Mouse (Mus musculus): Measurements from ENCODE around the gene Cisd3.
A peak's percentile ranks its signal among the peaks of the same experiment; 100 is the strongest.
"Not testable (repeated sequence)": the region's sequence is repeated elsewhere in the genome, so short reads cannot be mapped to it uniquely, and the experiment has no call there.

Cisd3 gene

DNA sequence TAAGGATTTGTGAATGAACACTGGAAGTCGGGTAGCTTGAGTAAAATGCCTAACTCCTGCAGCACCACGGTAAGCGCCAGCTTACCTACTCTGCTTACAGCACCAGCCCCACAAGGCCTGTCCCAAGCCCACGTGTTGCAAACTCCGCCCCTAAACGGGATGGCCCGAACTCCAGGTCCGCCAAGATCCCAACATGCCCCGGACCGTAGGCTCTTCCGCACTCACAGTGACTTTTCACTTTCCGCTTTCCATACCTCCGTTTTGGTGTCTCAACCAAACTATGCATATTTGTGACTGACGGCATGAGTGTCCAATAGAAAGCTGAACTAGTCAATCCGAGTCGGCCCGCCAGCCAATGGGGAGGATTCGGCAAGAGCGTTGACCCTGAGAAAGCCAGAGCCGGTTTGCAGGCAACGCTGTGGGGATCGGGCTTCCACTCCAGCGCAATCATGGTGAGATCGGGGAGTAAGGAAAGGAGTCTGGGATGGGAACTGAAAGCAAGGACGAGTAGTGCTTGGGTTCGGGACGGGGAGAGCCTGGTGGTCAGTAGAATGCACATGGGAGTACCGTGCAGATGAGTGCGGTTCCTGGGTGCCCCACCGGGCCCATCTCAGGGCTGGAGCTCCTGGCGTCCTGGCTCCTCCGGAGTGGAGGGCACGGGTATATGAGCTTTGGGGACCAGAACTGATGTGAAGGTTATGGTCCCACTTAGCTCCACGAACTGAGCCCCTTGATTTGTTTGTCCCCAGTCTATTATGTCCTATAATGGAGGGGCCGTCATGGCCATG, 17.6 kb downstream of the Cisd3 start, which contains the start of gene Psmb3:
TSS of gene Psmb3 (plus strand) at position 361 of the 788 bp plus-strand sequence.
- DNase-seq (ENCODE audit: extremely low read depth, insufficient read length, low spot score): peak; percentile 99

DNA sequence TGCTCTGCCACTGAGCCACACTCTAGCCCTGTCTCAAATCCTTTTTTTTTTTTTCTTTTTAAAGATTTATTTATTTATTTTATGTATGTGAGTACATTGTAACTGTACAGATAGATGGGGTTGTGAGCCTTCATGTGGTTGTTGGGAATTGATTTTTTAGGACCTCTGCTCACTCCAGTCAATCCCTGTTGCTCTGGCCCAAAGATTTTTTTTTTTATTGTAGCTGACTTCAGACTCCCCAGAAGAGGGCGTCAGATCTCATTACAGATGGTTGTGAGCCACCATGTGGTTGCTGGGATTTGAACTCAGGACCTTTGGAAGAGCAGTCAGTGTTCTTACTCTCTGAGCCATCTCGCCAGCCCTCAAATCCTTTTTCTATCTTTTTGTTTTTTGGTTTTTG, 24.4 kb downstream of the Cisd3 start:
- DNase-seq (ENCODE audit: extremely low read depth, insufficient read length, low spot score): not testable (repeated sequence)

DNA sequence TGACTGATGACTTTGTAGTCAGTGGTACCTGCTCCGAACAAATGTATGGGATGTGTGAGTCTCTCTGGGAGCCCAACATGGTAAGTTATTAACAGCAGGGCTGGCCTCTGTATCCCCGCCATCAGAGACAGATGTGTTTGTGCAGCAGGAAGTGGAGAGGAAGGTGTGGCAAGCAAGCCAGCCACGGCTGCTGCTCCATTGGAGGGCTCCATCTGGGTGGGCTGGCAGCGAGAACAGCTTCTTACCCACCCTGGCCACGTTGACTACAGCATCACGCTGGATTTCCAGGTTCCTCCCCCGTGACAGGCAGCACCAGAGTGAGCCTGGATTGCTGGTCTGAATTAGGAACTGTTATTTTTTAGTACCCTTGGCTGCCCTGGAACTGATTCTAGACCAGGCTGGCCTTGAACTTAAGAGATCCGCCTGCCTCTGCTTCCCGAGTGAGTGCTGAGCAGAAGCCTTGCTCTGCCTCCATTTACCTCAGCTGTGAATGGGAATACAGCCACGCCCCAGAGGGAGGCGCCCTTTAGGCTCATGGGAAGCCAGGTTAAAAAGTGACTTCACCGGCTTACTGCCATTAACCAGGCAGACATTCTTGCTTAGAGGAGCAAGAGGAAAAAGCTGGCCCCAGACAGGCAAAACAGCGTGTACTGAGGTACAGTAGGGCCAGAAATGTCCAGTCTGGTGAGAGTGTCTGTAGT, 25.7 kb downstream of the Cisd3 start:
- no peak for DNase-seq (ENCODE audit: extremely low read depth, insufficient read length, low spot score)

DNA sequence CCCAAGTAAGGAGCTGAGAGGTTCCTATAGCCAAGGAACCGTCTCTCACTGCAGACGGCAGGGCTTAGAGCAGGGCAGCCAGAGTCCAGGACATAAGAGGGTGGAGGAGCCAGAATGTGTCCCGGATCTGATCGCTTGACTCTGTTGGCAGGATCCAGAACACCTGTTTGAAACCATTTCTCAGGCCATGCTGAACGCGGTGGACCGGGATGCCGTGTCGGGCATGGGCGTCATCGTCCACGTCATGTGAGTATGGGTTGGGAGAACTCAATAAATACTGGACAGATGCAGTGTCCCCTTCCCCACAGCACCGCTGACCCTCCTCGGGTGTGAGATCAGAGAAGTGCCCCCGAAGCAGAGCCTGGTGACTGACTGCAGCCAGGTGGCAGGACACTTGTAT, 26.7 kb downstream of the Cisd3 start:
- no peak for DNase-seq (ENCODE audit: extremely low read depth, insufficient read length, low spot score)

DNA sequence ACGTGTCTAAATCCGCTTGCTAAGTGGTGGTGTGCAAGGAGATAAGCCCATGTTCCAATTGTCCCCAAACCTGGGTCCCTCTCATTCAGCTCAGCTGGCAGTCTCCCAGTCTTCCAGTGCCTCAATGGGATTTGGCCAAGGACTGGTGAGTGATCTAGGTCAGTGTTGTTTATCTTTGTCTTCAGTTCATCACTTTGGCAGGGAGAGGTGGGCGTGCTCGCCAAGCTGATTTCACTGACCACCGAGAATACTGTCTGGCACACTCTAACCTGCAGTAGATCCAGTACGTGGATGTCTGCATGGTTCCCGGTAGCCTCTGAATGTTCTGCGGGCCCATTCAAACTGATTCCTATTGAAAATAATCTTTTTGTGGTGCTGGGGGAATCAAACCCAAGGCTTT, 28.3 kb downstream of the Cisd3 start:
- DNase-seq (ENCODE audit: extremely low read depth, insufficient read length, low spot score): no peak

DNA sequence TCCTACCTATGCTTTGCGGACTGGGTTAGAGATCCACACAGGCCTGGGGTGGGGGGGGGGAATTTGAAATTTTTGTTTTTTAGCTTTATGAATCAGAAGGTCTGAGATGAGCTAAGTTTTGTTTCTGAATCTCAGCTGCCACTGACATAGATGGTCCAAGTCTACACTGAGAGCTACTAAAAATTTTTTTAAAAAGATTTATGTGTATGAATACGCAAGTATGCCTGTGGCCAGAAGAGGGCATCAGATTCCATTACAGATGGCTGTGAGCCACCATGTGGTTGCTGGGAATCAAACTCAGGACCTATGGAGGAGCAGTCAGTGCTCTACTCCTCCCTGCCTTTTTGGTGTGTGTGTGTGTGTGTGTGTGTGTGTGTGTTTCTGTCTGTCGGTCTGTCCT, 28.7 kb downstream of the Cisd3 start:
- no peak for DNase-seq (ENCODE audit: extremely low read depth, insufficient read length, low spot score)

DNA sequence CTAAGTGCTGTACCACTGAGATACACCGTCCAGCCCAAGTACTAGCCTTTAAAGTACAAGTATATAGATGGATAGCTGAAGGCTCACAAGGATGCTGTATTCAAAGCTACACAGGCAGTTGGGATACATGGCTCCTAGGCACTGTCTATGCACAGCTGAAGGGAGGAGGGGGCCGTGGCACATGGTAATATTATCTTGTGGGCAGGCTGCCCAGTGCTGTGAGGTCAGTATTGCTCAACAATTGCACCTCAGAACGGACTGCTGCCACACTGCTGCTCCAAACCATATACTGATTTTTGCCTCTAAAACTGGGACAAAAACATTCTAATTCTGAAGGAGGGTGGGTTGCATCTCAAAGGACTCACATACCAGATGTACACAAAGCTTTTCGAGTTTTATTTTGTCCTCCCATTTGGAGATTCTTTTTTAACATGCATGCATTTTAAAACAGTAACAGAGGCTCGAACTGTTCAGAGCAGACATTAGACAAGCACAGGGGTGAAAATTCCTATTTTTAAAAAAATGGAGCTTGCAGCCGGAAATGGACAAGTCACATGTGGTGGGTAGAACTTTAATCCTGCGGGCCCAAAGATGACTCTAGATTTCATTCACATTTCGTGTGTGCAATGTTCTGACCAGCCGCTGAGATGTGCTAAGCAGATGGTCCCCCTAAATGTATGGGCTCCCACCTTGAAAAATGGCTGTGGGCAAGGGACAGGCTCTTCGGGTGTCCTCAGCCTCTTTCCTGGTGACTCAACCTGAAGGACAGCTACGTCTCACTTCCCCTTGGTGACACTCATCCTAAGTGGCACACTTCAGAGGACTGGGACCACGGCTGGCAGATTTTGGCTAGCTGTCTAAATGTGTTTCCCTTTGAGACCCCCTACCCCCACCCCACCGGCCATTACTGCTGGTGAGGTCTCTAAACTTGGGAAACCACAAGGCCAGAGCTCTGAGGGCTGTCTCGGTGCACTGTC, 29.4 kb downstream of the Cisd3 start:
- DNase-seq (ENCODE audit: extremely low read depth, insufficient read length, low spot score): no peak

DNA sequence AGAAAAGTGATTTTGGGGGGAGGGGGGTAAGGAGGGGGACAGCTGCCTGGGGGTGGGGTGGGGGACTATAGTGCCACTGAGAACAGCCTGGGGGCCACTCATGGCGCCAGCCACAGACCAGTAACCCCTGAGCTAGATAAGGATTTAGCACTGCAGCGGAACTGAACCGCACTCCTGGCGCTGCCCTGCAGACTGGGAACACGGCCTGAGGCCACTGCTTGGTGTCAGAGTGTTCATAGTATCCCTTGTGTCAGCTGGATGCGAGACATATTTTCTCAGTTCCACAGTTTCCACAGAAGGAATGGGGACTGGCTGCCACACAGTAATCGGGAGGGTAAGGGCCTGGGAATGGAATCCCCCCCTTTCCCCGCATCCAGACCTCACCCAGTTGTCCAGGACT, 30.4 kb downstream of the Cisd3 start:
- DNase-seq (ENCODE audit: extremely low read depth, insufficient read length, low spot score): no peak

DNA sequence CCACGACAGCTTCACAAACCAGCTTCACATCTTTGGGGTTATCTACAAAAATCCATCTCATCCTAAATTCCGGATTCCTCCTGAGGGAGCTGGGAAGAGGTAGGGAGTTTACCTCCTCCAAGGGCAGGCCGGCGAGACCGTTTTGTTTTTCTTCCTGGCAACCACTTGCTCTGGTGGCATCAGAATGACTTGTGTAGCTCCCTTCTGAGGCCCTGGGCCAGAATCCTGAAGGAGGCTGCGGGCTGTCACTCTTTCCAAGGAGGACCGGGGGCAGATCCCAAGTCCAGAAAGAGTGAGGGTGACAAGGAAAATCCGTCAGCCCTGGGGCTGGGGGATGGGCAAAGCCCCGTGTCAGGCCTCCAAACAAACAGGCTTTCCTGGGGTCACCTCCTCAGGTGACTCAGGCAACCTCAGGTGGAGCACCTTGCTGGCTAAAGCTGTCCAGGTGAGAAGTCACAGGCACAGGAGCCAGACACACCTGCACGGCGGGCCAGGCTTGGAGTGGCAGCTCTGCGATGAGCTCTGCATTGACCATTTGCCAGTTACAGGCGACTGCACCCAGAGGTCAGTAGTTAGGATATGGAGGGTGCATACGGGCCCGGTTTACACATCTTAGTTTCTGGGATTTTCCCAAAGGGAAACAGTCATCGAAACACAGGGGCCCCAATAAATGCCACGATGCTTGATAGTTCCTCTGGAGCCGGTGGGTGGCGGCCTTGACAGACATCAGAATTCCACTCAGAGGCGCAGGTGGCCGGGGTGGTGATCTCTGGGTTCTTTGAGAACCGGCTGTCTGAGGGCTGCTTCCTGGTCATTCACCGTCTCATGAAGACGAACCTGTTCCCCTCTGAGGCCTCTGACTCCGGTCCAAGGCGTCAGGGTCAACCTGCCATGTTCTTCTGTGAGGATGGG, 32.0 kb downstream of the Cisd3 start:
- DNase-seq (ENCODE audit: extremely low read depth, insufficient read length, low spot score): no peak

DNA sequence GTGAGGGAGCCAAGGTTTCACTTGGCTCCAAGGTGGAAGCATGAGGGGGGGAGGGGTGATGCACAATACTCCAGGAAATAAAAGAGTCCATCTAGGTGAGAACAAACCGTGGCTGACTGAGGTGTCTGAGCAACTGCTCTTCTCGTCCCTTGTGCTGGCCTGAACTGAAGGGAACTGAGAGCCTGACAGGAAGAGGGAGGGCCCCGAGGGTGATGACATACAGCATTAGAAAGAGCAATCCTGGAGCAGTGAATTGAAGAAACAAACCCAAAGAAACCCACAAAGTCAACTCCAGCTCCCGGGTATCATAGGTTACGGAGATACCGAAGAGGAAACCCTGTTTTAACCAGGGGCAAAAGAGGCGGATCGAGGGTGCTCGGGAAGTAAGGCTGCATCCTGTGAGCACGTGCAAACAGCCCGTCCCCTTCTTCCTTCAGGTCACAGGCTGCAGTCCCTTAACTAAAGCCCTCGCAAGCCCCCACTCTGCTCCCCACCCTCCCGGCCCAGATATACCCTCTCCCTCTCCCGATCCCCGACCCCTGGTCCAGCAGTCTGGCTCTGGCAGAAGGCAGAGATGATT, 32.7 kb downstream of the Cisd3 start:
- no peak for DNase-seq (ENCODE audit: extremely low read depth, insufficient read length, low spot score)

DNA sequence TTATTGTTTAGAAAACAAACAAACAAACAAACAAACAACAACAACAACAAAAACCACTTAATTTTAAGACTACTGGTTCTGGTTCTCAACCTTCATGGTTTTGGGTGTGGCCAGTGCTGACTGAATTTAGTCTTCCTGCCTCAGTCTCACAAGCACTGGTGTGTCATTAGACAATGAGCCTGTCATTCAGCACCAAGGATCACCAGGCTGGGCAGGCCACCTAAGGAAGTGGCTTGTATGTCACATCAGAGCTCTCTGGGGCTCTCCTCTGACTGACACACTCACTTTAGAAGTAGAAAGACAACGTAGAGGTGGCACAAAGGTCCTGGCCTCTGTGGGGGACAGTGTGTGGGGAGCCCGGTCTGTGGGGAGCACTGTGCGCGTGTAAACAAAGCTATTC, 33.4 kb downstream of the Cisd3 start:
- DNase-seq (ENCODE audit: extremely low read depth, insufficient read length, low spot score): no peak

DNA sequence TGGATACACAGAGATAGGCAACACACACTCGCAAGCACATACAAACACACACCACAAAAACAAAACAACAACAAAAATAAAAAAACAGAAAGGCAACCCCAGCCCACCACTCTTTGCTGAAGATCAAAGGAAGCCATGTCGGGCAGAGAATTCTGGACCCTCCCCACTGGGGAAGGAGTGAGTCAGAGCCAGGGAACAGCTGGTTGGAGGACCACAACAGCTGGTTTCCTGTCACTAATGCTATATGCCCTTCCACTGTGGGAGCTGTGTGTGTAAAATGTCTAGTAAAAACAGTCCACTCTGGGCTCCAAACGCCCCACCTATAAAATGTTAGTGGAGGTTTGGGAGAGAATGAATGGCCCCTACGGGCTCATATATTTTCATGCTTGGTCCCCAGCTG, 35.7 kb downstream of the Cisd3 start:
- no peak for DNase-seq (ENCODE audit: extremely low read depth, insufficient read length, low spot score)

DNA sequence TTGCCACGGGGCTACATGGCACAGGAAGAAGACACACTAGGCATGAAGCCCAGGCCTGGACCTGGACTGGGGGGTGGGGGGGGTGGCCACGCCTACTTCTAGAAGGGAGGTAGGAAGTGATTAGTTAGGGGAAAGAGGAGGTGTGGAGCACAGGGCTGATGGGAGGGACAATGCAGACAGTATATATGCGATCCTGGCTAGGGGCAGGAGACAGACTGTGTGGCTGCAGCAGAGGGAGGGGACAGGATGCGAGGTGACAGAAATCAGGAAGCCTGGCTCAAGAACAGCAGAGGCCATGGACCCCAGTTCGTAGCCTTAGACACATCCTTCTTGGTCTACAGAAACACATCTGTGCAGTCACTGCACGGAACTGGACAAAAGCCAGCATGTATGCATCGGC, 38.1 kb downstream of the Cisd3 start:
- DNase-seq (ENCODE audit: extremely low read depth, insufficient read length, low spot score): no peak

DNA sequence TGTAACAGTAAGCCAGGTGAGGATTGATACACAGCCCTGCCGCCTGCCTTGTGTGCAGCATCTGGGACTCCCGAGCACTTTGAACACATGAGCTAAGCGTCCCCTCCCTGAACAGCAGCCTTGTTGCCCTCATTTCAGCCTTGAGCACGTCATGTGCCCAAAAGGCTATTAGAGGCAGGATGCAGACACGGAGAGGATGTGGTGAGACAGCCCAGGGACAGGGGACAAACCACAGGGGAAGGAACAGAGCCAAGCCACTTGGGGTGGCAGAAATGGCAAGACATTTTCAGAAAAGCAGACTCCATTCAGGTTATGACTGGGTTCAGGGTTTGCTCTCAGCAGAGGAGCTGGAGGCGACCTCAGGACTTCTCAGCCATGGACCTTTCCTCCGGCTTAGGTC, 42.7 kb downstream of the Cisd3 start:
- peak; percentile 72 for DNase-seq (ENCODE audit: extremely low read depth, insufficient read length, low spot score)

DNA sequence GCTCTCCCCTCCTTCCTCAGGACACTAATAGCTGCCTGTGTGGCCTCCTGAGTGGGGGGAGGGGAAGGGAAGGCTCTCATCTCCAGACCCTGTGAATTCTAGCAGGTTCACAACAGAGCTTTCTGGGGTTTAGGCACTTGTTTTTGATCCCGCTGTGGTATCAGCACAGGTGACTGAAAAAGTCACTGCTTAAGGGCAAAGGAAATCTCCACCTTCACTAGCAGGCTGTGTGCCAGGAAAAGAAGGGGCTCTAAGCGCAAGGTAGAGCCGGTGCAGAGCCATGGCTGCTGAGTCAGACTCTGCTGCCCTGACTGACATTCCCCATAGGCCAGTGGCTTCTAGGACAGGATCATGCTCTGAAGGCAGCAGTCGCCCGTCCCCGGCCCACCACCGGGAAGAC, 43.1 kb downstream of the Cisd3 start:
- DNase-seq (ENCODE audit: extremely low read depth, insufficient read length, low spot score): peak; percentile 39

DNA sequence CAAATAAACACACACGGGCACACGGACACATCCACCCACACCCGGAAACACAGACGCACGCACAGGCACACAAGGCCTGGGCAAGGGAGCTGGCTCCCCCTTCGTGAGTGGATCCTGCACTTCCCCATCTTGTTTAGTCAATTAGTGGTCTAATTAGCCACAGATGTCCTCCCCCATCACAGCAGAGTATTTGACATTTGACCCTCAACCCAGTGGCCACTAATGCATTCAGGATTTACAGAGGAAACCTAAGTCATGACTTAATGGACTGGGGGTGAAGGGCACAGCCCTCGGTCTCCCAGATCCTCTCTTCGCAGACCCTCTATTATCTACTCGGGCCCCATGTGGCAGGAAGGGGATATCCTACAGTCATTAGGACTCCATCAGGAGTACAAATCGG, 48.1 kb downstream of the Cisd3 start:
- no peak for DNase-seq (ENCODE audit: extremely low read depth, insufficient read length, low spot score)

DNA sequence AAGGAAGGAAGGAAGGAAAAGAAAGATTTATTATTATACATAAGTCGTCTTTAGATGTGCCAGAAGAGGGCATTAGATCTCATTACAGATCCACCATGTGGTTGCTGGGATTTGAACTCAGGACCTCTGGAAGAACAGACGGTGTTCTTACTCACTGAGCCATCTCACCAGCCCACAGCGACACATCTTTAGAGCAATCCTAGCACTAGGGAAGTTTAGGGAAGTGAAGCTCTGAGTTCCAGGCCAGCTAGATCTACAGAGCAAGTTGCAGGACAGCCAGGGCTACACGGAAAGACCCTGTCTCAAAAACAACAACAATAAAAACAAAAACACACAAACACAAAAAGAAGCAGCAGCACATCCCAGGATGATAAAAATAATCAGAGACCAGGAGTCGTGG, 49.2 kb downstream of the Cisd3 start:
- not testable (repeated sequence) for DNase-seq (ENCODE audit: extremely low read depth, insufficient read length, low spot score)

DNA sequence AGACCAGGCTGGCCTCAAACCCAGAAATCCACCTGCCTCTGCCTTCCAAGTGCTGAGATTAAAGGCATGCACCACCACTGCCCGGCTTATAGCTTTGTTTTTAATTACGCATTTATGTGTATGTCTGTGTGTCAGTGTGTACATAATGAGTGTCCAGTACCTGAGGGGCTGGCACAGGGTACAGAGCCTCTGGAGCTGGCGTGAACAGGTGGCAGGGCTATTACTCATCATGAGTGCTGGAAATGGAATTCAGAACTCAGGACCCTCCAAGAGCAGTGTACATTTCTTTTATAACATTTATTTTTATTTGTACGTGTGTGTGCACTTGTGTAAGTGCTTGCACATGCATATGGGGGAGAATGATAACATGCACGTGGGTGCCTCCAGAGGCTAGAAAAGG, 51.0 kb downstream of the Cisd3 start:
- DNase-seq (ENCODE audit: extremely low read depth, insufficient read length, low spot score): no peak

DNA sequence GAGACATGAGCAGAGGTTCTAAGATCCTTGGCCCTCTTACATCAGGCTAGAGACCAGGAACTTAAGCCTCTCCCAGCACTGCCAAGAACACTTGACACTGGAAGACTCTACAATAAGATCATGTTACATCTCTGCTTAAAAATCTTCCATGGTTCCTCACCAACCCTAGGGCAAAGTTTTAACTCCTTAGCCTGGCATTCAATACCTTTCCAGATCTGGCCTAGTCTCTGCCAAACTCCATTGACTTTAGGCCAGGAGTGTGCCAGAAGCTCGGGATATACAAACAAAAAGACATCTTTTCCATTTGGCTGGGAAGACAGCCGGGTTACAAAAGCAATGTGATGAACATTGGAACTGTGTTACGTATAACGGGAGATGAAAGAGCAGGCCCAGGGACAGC, 52.0 kb downstream of the Cisd3 start:
- no peak for DNase-seq (ENCODE audit: extremely low read depth, insufficient read length, low spot score)
